Mouse (Mus musculus) erythroblast, embryonic 14.5 days (primary cell): ENCODE results near the gene Rsl24d1.

Source experiments
- GATA1 ChIP-seq: IDR thresholded peaks from 2 replicates; pipeline ENCODE4 v1.6.1; 2012; ENCODE audit warnings: low read length, inconsistent platforms, mixed read lengths
- TAL1 ChIP-seq: IDR thresholded peaks from 3 replicates; pipeline ENCODE4 v1.6.1; 2012; ENCODE audit warnings: low read length, inconsistent platforms, mixed read lengths

DNA sequence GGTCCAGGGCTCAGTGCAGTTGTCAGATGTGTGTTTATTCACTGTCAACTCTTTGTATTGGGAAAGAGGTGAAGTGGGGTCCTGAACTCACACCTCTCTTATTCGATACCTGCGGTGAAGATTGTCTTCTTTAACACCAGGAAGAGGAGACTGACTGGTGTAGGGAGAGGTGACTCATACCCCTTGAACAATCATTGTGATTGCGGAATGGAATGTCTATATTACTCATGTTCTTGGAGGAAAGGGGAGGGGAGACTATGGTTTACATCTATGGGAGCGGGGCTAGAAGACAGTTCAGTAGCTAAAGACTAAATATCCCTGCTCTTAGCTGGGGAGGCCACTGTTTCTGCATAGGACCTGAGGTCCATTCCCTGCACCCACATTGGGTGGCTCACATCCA is 17.3 kb downstream of the Rsl24d1 start:
- TF ChIP-seq TAL1, result no peak
- no peak for TF ChIP-seq GATA1
